Mouse (Mus musculus) lung, postnatal 0 days (tissue): ENCODE measurements around the gene Dnajc1. TPM values are rescaled to one million over a fixed set of nuclear protein-coding genes. Genes with fewer than 3 reads are reported as not detected.

Experiments used
- ATAC-seq: fragments of 200-750 bp; cut with Nextera tagmentation; 2 replicates; pipeline ENCODE4 v1.8.0; 2017; ENCODE audit warnings: moderate library complexity
- DNase-seq: peaks from one replicate; pipeline ENCODE4 v3.0.0-alpha.2; 2016; ENCODE audit warnings: low spot score
- H3K27ac ChIP-seq: fragments of 300-500 bp; sonication (generic); 2 replicates; pipeline ENCODE4 v1.5.1; 2014; ENCODE audit warnings: antibody characterized with exemption, mild to moderate bottlenecking, low read length, mixed read lengths
- H3K27me3 ChIP-seq: fragments of 300-500 bp; sonication (generic); replicated peaks from 2 replicates; pipeline ENCODE4 v1.6.1; 2014; ENCODE audit warnings: low read length, mixed read lengths; ENCODE audit not compliant: insufficient read depth
- H3K36me3 ChIP-seq: fragments of 300-500 bp; sonication (generic); 2 replicates; pipeline ENCODE4 v1.6.1; 2014; ENCODE audit warnings: low read length, mixed read lengths; ENCODE audit not compliant: insufficient read depth
- H3K4me1 ChIP-seq: fragments of 300-500 bp; sonication (generic); 2 replicates; pipeline ENCODE4 v1.6.1; 2014; ENCODE audit warnings: antibody characterized with exemption, low read depth, low read length, mixed read lengths; ENCODE audit not compliant: insufficient read depth
- H3K4me2 ChIP-seq: fragments of 300-500 bp; sonication (generic); replicated peaks from 2 replicates; pipeline ENCODE4 v1.6.1; 2014; ENCODE audit warnings: low read depth, mild to moderate bottlenecking, low read length, moderate library complexity, mixed read lengths
- H3K4me3 ChIP-seq: fragments of 300-500 bp; sonication (generic); 2 replicates; pipeline ENCODE4 v1.5.1; 2014; ENCODE audit warnings: low read depth, low read length
- H3K9ac ChIP-seq: fragments of 300-500 bp; sonication (generic); replicated peaks from 2 replicates; pipeline ENCODE4 v1.6.1; 2014; ENCODE audit warnings: low read depth, mild to moderate bottlenecking
- H3K9me3 ChIP-seq: fragments of 300-500 bp; sonication (generic); 2 replicates; pipeline ENCODE4 v1.6.1; 2016; ENCODE audit warnings: low read length, mixed read lengths
- CTCF ChIP-seq: IDR thresholded peaks from 2 replicates; pipeline ENCODE4 v1.5.1; 2016; ENCODE audit warnings: antibody characterized with exemption, mild to moderate bottlenecking
- EP300 ChIP-seq: IDR thresholded peaks from 2 replicates; pipeline ENCODE4 v1.6.1; 2016; ENCODE audit warnings: antibody characterized with exemption, mild to moderate bottlenecking, control low read depth
- WGBS: fragments of 180-500 bp; shearing (Covaris S2); extraction: QIAGEN DNeasy Blood & Tissue Kit; methylation state at CpG from one replicate; pipeline ENCODE4 v1.1.7; 2014; 5-methylcytosine and 5-hydroxymethylcytosine counted together
- polyA plus RNA-seq: library from polyadenylated mRNA; unstranded; fragments of >200 nt; fragmentation: Nextera tagmentation; extraction: Ambion mirVana; gene quantifications from 2 replicates; pipeline ENCODE4 v1.2.1, GENCODE M21; 2015

Dnajc1 gene
- polyA plus RNA-seq, 1 experiment from 2014 or later = 47.5 TPM

- H3K36me3 ChIP-seq = no peaks in the 10 kb centered on the region
- H3K4me2 ChIP-seq = no peak overlapping the region
- H3K27me3 ChIP-seq = no peaks in the 10 kb centered on the region
- DNase-seq (no peak), ATAC-seq (no peak)
- no peak overlapping the region for H3K27ac ChIP-seq
- H3K9ac ChIP-seq = no peak overlapping the region
- H3K9me3 ChIP-seq = no peaks in the 10 kb centered on the region
- H3K4me1 ChIP-seq = no peaks in the 10 kb centered on the region
- TF ChIP-seq EP300 = no peak
- no peak for TF ChIP-seq CTCF
- 56% methylated on average over 8 of the region's 8 CpGs for WGBS
- H3K4me3 ChIP-seq = no peak overlapping the region
Measured at GRCm38 (mm10) chr2:18228486-18229062, 164.1 kb downstream of the Dnajc1 start.

- no peaks in the 10 kb centered on the region for H3K27me3 ChIP-seq
- H3K27ac ChIP-seq = no peak overlapping the region
- TF ChIP-seq CTCF (no peak), EP300 (no peak)
- peaks cover 21% of the 10 kb centered on the region for H3K36me3 ChIP-seq
- no peaks in the 10 kb centered on the region for H3K4me1 ChIP-seq
- no peak for ATAC-seq
- no peak for DNase-seq
- no peak overlapping the region for H3K9ac ChIP-seq
- no peaks in the 10 kb centered on the region for H3K9me3 ChIP-seq
- no peak overlapping the region for H3K4me3 ChIP-seq
- WGBS = 78% methylated on average over 13 of the region's 13 CpGs
- H3K4me2 ChIP-seq = no peak overlapping the region
Measured at GRCm38 (mm10) chr2:18219569-18219968, 173.1 kb downstream of the Dnajc1 start.

GRCm38 (mm10) chr2:18219136-18219535 lies 173.5 kb downstream of the Dnajc1 start:
- no peaks in the 10 kb centered on the region for H3K9me3 ChIP-seq
- no peak overlapping the region for H3K27ac ChIP-seq
- no peak for TF ChIP-seq EP300
- no peak for TF ChIP-seq CTCF
- WGBS = 60% methylated on average over 8 of the region's 8 CpGs
- no peak for ATAC-seq
- H3K4me3 ChIP-seq = no peak overlapping the region
- H3K9ac ChIP-seq = no peak overlapping the region
- H3K27me3 ChIP-seq = no peaks in the 10 kb centered on the region
- H3K4me1 ChIP-seq = no peaks in the 10 kb centered on the region
- H3K36me3 ChIP-seq = peaks cover 21% of the 10 kb centered on the region
- DNase-seq = no peak
- no peak overlapping the region for H3K4me2 ChIP-seq

GRCm38 (mm10) chr2:18218500-18218899 lies 174.1 kb downstream of the Dnajc1 start:
- Histone ChIP-seq H3K9me3 (no peaks in the 10 kb centered on the region), H3K36me3 (peaks cover 21% of the 10 kb centered on the region), H3K4me2 (no peak overlapping the region), H3K4me3 (no peak overlapping the region), H3K27ac (no peak overlapping the region), H3K27me3 (no peaks in the 10 kb centered on the region), H3K4me1 (no peaks in the 10 kb centered on the region), H3K9ac (no peak overlapping the region)
- 79% methylated on average over 5 of the region's 5 CpGs for WGBS
- no peak for TF ChIP-seq EP300
- TF ChIP-seq CTCF = no peak
- ATAC-seq (no peak), DNase-seq (no peak)

- Histone ChIP-seq H3K27ac (no peak overlapping the region), H3K4me1 (no peaks in the 10 kb centered on the region), H3K27me3 (no peaks in the 10 kb centered on the region), H3K9ac (no peak overlapping the region), H3K36me3 (peaks cover 23% of the 10 kb centered on the region), H3K4me2 (no peak overlapping the region), H3K4me3 (no peak overlapping the region), H3K9me3 (no peaks in the 10 kb centered on the region)
- DNase-seq = no peak
- no peak for TF ChIP-seq EP300
- TF ChIP-seq CTCF = peak; percentile 9; the same call in 1 of the 2 replicates
- 76% methylated on average over 3 of the region's 3 CpGs for WGBS
- ATAC-seq = no peak
Measured at GRCm38 (mm10) chr2:18217867-18218266, 174.8 kb downstream of the Dnajc1 start.

GRCm38 (mm10) chr2:18214031-18214430 lies 178.6 kb downstream of the Dnajc1 start:
- no peak overlapping the region for H3K9ac ChIP-seq
- no peak overlapping the region for H3K27ac ChIP-seq
- H3K27me3 ChIP-seq = no peaks in the 10 kb centered on the region
- WGBS = 88% methylated on average over 2 of the region's 2 CpGs
- H3K4me3 ChIP-seq = no peak overlapping the region
- ATAC-seq (no peak), DNase-seq (no peak)
- no peaks in the 10 kb centered on the region for H3K9me3 ChIP-seq
- peaks cover 19% of the 10 kb centered on the region for H3K36me3 ChIP-seq
- TF ChIP-seq CTCF (no peak), EP300 (no peak)
- no peak overlapping the region for H3K4me2 ChIP-seq
- H3K4me1 ChIP-seq = no peaks in the 10 kb centered on the region

GRCm38 (mm10) chr2:18209948-18210347 lies 182.7 kb downstream of the Dnajc1 start:
- 88% methylated on average over 4 of the region's 4 CpGs for WGBS
- Histone ChIP-seq H3K27ac (no peak overlapping the region), H3K4me3 (no peak overlapping the region), H3K9me3 (no peaks in the 10 kb centered on the region), H3K4me1 (no peaks in the 10 kb centered on the region), H3K4me2 (no peak overlapping the region), H3K36me3 (peaks cover 19% of the 10 kb centered on the region; the same call in 1 of the 2 replicates), H3K9ac (no peak overlapping the region), H3K27me3 (no peaks in the 10 kb centered on the region)
- ATAC-seq = no peak
- TF ChIP-seq CTCF (no peak), EP300 (no peak)
- no peak for DNase-seq
